Mouse (Mus musculus) ES-E14 (cell line): ENCODE measurements at regions not wholly inside any gene's neighbourhood (a gene's known extent, or its start where the extent isn't known, plus 50 kb on each side); places are given as distances from the start of the nearest gene placed in this dataset.

ENCODE experiments used
- DNase-seq: peaks from one replicate; pipeline ENCODE4 v3.0.0-alpha.2; 2013; ENCODE audit warnings: low read depth, low spot score
- H3K27ac ChIP-seq: 2 replicates; pipeline ENCODE4 v1.5.1; 2012; ENCODE audit warnings: low read depth, mild to moderate bottlenecking, low read length, moderate library complexity, mixed read lengths; ENCODE audit not compliant: poor library complexity, insufficient read depth, severe bottlenecking
- H3K36me3 ChIP-seq: 2 replicates; pipeline ENCODE4 v1.6.1; 2012; ENCODE audit warnings: mild to moderate bottlenecking, low read length, moderate library complexity, mixed read lengths; ENCODE audit not compliant: control insufficient read depth, poor library complexity, insufficient read depth, severe bottlenecking
- H3K4me1 ChIP-seq, 2 experiments: fragments of 150-350 bp in 1 of 2; sonication (generic) in 1 of 2; 2 replicates each; pipeline ENCODE4 v1.6.1; 2012; ENCODE audit warnings: low read length in 2 of 2, mild to moderate bottlenecking in 1 of 2, mixed read lengths in 1 of 2; ENCODE audit not compliant: control insufficient read depth in 2 of 2, insufficient read depth in 2 of 2, poor library complexity in 1 of 2
- H3K4me3 ChIP-seq, 2 experiments: fragments of 150-350 bp in 1 of 2; sonication (generic) in 1 of 2; 2 replicates each; pipeline ENCODE4 v1.5.1; 2012; ENCODE audit warnings: low read length in 2 of 2, low read depth in 1 of 2, mild to moderate bottlenecking in 1 of 2, mixed read lengths in 1 of 2; ENCODE audit not compliant: insufficient read depth in 1 of 2, poor library complexity in 1 of 2, severe bottlenecking in 1 of 2
- H3K9ac ChIP-seq: 2 replicates; pipeline ENCODE4 v1.6.1; 2012; ENCODE audit warnings: low read depth, mild to moderate bottlenecking, low read length, mixed read lengths; ENCODE audit not compliant: poor library complexity, insufficient read depth, severe bottlenecking
- H3K9me3 ChIP-seq: fragments of 150-350 bp; sonication (generic); 2 replicates; pipeline ENCODE4 v1.6.1; 2012; ENCODE audit warnings: low read depth, mild to moderate bottlenecking, low read length; ENCODE audit not compliant: control insufficient read depth, insufficient read depth
- CHD2 ChIP-seq: IDR thresholded peaks from 2 replicates; pipeline ENCODE4 v1.6.1; 2014; ENCODE audit warnings: mild to moderate bottlenecking, low read depth, low read length, inconsistent platforms
- HCFC1 ChIP-seq: IDR thresholded peaks from 2 replicates; pipeline ENCODE4 v1.6.1; 2012; ENCODE audit warnings: low read length, inconsistent platforms, borderline replicate concordance; ENCODE audit not compliant: insufficient read depth
- MAFK ChIP-seq: IDR thresholded peaks from 2 replicates; pipeline ENCODE4 v1.6.1; 2014; ENCODE audit warnings: mild to moderate bottlenecking, low read depth, low read length, inconsistent platforms; ENCODE audit not compliant: insufficient read depth
- ZC3H11A ChIP-seq: IDR thresholded peaks from 2 replicates; pipeline ENCODE4 v1.6.1; 2012; ENCODE audit warnings: low read depth, mild to moderate bottlenecking, inconsistent platforms, low read length, borderline replicate concordance
- ZNF384 ChIP-seq: IDR thresholded peaks from 2 replicates; pipeline ENCODE4 v1.6.1; 2012; ENCODE audit warnings: low read depth, low read length, inconsistent platforms
- in situ Hi-C, 2 experiments: fragments of 600-800 bp; cut with MboI; formaldehyde crosslinking; loops; one replicate each; pipeline ENCODE4 v1.15.1; 2025; ENCODE audit warnings: low sequenced_read_pairs in 2 of 2, inconsistent platforms in 1 of 2; ENCODE audit not compliant: unreplicated experiment in 2 of 2

DNA sequence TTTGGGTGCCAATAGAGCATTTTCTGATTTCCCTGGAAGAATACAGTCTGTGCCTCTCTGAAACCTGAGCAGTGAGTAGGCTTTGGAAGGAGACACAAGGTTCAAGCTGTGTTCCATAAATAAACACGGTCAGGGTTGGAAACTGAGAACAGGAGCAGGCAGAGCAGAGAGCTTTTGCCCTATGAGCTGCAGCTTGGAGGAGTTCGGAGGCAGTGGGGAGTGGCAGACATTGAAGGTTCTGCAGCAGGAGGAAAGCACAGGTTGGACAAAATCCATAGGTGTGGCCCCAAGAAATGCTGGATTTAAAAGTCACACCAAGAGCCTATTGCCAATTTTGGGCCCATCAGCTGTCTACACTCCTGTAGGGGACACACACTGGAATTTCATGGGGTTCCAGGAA is 59.0 kb upstream of the Cd93 start:
- no peak for TF ChIP-seq MAFK
- TF ChIP-seq CHD2: no peak
- no peak for TF ChIP-seq ZNF384
- TF ChIP-seq ZC3H11A: no peak
- no peak for TF ChIP-seq HCFC1
- in situ Hi-C loops: no loop called here
- no peak overlapping the region for H3K4me3 ChIP-seq
- no peak overlapping the region for H3K9ac ChIP-seq
- H3K9me3 ChIP-seq: no peaks in the 10 kb centered on the region
- no peak overlapping the region for H3K27ac ChIP-seq
- no peaks in the 10 kb centered on the region for H3K4me1 ChIP-seq
- DNase-seq: no peak
- no peaks in the 10 kb centered on the region for H3K36me3 ChIP-seq

DNA sequence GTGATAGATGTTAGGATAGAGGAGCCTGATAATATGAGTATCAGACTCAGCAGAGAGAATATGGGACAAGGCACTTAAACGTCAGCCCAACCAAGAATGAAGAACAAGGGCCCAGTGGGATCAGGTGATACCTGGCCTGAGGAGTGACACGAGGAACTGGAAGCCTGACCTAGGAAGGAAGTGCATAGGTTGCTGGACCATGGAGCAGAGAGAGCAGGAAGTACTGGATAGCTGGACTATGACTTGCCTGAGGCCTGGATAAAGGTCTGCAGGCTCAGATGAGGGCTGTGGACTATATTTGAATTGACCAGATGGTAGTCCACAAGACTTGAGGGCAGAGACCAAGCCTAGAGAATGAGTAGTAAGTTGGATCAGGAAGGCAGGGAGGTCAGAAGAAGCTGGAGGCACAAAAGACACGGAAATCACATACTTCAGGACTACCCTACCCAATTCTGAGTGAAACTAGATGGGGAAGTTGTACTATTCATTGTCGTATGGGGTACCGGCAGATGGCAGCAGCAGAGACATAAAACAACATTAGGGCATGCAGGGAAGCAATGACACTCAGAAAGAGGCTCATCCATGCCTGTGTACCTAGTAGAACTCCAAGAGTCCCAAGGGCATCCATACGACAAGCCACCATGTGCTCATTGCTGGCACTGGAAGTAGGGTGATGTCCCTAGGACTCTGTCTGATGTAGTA is 57.0 kb upstream of the Cd93 start:
- Histone ChIP-seq H3K27ac (no peak overlapping the region), H3K36me3 (no peaks in the 10 kb centered on the region), H3K4me1 (no peaks in the 10 kb centered on the region), H3K4me3 (no peak overlapping the region), H3K9me3 (no peaks in the 10 kb centered on the region), H3K9ac (no peak overlapping the region)
- TF ChIP-seq ZNF384 (no peak), MAFK (no peak), ZC3H11A (no peak), CHD2 (no peak), HCFC1 (no peak)
- no peak for DNase-seq
- in situ Hi-C loops: no loop called here

DNA sequence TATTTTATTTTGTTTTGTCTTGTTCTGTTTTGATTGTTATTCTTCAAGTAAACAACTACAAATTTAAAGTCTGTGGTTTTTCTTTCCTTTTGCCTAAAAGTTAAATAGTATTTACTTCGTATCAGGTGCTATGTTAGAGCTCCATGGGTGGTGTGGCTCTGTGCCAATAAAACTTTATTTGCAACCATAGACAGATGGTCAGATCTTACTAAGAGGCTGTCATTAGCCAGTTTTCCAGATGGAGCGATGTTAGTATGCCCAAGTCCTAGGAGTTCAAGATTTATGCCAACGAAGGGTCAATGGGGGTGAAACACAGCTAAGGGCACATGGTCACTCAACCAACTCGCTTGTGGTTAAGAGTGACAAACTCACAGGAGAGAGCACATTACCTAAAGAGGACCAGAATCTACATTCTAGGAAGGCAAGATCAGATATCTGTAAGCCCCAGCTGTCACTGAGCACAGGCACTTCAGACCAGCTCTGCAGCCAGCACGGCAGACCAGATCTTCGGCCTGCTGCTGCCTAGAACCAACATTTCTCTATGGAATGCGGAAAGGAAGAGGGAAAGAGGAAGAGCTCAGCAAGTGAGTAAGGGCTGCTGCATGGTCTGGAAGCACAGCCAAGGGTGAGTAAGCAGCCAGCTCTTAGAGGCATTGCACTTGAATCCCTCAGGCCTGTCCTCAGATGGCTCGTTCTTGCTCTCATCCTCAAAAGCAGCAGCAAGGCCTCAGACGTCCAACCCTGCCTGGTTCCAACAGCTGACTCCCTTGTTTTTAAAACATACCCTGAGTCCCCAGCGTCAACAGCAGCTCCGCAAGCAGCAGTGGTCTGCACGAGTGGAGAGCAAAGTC is 54.3 kb upstream of the Cd93 start:
- in situ Hi-C loops: no loop called here
- H3K36me3 ChIP-seq: no peaks in the 10 kb centered on the region
- no peak overlapping the region for H3K9ac ChIP-seq
- no peak overlapping the region for H3K4me3 ChIP-seq
- no peak for TF ChIP-seq ZNF384
- no peak for TF ChIP-seq MAFK
- TF ChIP-seq CHD2: no peak
- TF ChIP-seq HCFC1: no peak
- no peak for TF ChIP-seq ZC3H11A
- no peaks in the 10 kb centered on the region for H3K4me1 ChIP-seq
- no peak for DNase-seq
- H3K9me3 ChIP-seq: no peaks in the 10 kb centered on the region
- no peak overlapping the region for H3K27ac ChIP-seq

DNA sequence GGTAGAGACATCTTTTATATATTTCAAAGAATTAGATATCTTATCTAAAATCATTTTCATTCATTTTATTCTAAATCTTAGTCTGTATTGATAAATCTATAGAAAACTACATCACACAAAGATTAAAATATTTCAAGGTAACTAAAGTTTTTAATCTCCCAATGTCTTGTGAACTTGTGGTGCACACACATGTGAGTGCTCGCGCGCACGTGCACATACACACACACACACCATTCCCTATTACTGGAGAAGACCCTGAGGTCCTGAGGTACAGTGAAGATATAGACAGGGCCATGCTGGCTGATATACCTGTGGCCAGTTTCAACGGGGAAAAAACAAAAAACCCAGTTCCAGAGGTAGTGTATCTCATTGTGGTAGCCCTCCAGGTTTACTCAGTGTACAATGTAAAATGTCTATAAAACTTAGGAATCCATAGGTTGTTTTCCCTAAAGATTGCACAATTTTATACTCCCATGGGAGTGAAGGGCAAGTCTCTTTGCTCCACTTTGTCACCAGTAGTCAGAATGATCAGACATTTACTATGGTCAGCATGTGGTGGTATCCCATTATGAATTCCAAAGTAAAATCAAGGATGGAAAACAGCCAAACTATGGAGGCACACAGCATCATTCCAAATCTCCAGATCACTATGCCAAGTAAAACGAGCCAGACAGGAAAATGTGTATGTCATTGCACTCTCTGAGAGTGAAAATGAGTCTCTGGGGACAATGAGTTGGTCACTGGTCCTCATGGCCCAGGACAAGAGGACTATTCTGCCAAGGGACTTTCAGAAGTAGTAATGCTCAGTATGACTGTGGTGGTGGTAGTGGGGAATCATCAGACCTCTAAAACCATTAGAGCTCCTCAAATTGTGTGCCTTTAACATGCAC is 53.0 kb upstream of the Cd93 start:
- Histone ChIP-seq H3K4me1 (no peaks in the 10 kb centered on the region), H3K36me3 (no peaks in the 10 kb centered on the region), H3K9ac (no peak overlapping the region), H3K27ac (no peak overlapping the region), H3K9me3 (no peaks in the 10 kb centered on the region), H3K4me3 (no peak overlapping the region)
- no peak for DNase-seq
- in situ Hi-C loops: no loop called here
- TF ChIP-seq MAFK (no peak), ZC3H11A (no peak), CHD2 (no peak), HCFC1 (no peak), ZNF384 (no peak)
